Mouse (Mus musculus) intestine, postnatal 0 days (tissue): ENCODE results near the gene Pde4b. TPM values are rescaled to one million over a fixed set of nuclear protein-coding genes. Genes with fewer than 3 reads are reported as not detected.
"Not testable (repeated sequence)": the region's sequence is repeated elsewhere in the genome, so short reads cannot be mapped to it uniquely, and the experiment has no call there.

Experiments
- ATAC-seq: fragments of 200-750 bp; cut with Nextera tagmentation; 2 replicates; pipeline ENCODE4 v1.8.0; 2017; ENCODE audit warnings: mild to moderate bottlenecking, moderate TSS enrichment, moderate library complexity
- H3K27ac ChIP-seq: fragments of 300-500 bp; sonication (generic); 2 replicates; pipeline ENCODE4 v1.5.1; 2014; ENCODE audit warnings: mild to moderate bottlenecking, low read depth, low read length, moderate library complexity
- H3K27me3 ChIP-seq: fragments of 300-500 bp; sonication (generic); replicated peaks from 2 replicates; pipeline ENCODE4 v1.6.1; 2014; ENCODE audit warnings: low read length, mixed read lengths; ENCODE audit not compliant: control insufficient read depth, insufficient read depth
- H3K36me3 ChIP-seq: fragments of 300-500 bp; sonication (generic); 2 replicates; pipeline ENCODE4 v1.6.1; 2014; ENCODE audit warnings: mild to moderate bottlenecking, moderate library complexity; ENCODE audit not compliant: control insufficient read depth, insufficient read depth
- H3K4me1 ChIP-seq: fragments of 300-500 bp; sonication (generic); replicated peaks from 2 replicates; pipeline ENCODE4 v1.6.1; 2014; ENCODE audit warnings: antibody characterized with exemption, low read length, mixed read lengths; ENCODE audit not compliant: control insufficient read depth, insufficient read depth
- H3K4me2 ChIP-seq: fragments of 300-500 bp; sonication (generic); replicated peaks from 2 replicates; pipeline ENCODE4 v1.6.1; 2014; ENCODE audit warnings: low read depth, mild to moderate bottlenecking, moderate library complexity
- H3K4me3 ChIP-seq: fragments of 300-500 bp; sonication (generic); 2 replicates; pipeline ENCODE4 v1.5.1; 2014; ENCODE audit warnings: low read depth, low read length
- H3K9ac ChIP-seq: fragments of 300-500 bp; sonication (generic); 2 replicates; pipeline ENCODE4 v1.6.1; 2014; ENCODE audit warnings: mild to moderate bottlenecking, low read depth, low read length
- H3K9me3 ChIP-seq: fragments of 300-500 bp; sonication (generic); 2 replicates; pipeline ENCODE4 v1.6.1; 2016; ENCODE audit warnings: mixed run types; ENCODE audit not compliant: control insufficient read depth
- CTCF ChIP-seq: sonication (generic); IDR thresholded peaks from 2 replicates; pipeline ENCODE4 v1.5.1; 2016; ENCODE audit warnings: low read depth, mild to moderate bottlenecking, control low read depth, antibody characterized with exemption, moderate library complexity
- WGBS: fragments of 180-500 bp; shearing (Covaris S2); extraction: QIAGEN DNeasy Blood & Tissue Kit; methylation state at CpG from one replicate; pipeline ENCODE4 v1.1.7; 2014; 5-methylcytosine and 5-hydroxymethylcytosine counted together
- polyA plus RNA-seq: library from polyadenylated mRNA; unstranded; fragments of >200 nt; fragmentation: Nextera tagmentation; extraction: Ambion mirVana; gene quantifications from 2 replicates; pipeline ENCODE4 v1.2.1, GENCODE M21; 2015

Pde4b gene
- polyA plus RNA-seq, 1 experiment from 2014 or later: 6.9 TPM

GRCm38 (mm10) chr4:102492911-102493310, 405.6 kb downstream of the Pde4b start:
- no peak overlapping the region for H3K9ac ChIP-seq
- no peaks in the 10 kb centered on the region for H3K36me3 ChIP-seq
- 91% methylated on average over 5 of the region's 5 CpGs for WGBS
- no peak overlapping the region for H3K27ac ChIP-seq
- no peaks in the 10 kb centered on the region for H3K4me1 ChIP-seq
- H3K9me3 ChIP-seq: no peaks in the 10 kb centered on the region
- H3K27me3 ChIP-seq: no peaks in the 10 kb centered on the region
- no peak overlapping the region for H3K4me2 ChIP-seq
- no peak for TF ChIP-seq CTCF
- no peak for ATAC-seq
- no peak overlapping the region for H3K4me3 ChIP-seq

- H3K9ac ChIP-seq: no peak overlapping the region
- H3K9me3 ChIP-seq: no peaks in the 10 kb centered on the region
- no peak overlapping the region for H3K4me2 ChIP-seq
- H3K27ac ChIP-seq: no peak overlapping the region
- no peaks in the 10 kb centered on the region for H3K36me3 ChIP-seq
- H3K4me3 ChIP-seq: no peak overlapping the region
- H3K27me3 ChIP-seq: no peaks in the 10 kb centered on the region
- peak; percentile 93 for TF ChIP-seq CTCF
- 48% methylated on average over 4 of the region's 4 CpGs for WGBS
- no peak for ATAC-seq
- H3K4me1 ChIP-seq: no peaks in the 10 kb centered on the region
Measured at GRCm38 (mm10) chr4:102493342-102494128, 406.2 kb downstream of the Pde4b start.

GRCm38 (mm10) chr4:102494203-102494602, 406.9 kb downstream of the Pde4b start:
- not testable (repeated sequence) for ATAC-seq

GRCm38 (mm10) chr4:102495001-102495400, 407.7 kb downstream of the Pde4b start:
- no peak overlapping the region for H3K4me2 ChIP-seq
- no peaks in the 10 kb centered on the region for H3K27me3 ChIP-seq
- H3K9me3 ChIP-seq: no peaks in the 10 kb centered on the region
- no peaks in the 10 kb centered on the region for H3K4me1 ChIP-seq
- no peak for TF ChIP-seq CTCF
- no peak overlapping the region for H3K9ac ChIP-seq
- H3K36me3 ChIP-seq: no peaks in the 10 kb centered on the region
- WGBS: 71% methylated on average over 5 of the region's 5 CpGs
- no peak for ATAC-seq
- no peak overlapping the region for H3K4me3 ChIP-seq
- no peak overlapping the region for H3K27ac ChIP-seq

More at GRCm38 (mm10) chr4:102494203-102494602, 406.9 kb downstream of the Pde4b start:
- WGBS: 92% methylated on average over 10 of the region's 10 CpGs
- not testable (repeated sequence) for H3K27ac ChIP-seq, H3K9me3 ChIP-seq, H3K27me3 ChIP-seq, H3K9ac ChIP-seq, H3K4me3 ChIP-seq, H3K36me3 ChIP-seq, H3K4me1 ChIP-seq, H3K4me2 ChIP-seq

- H3K4me1 ChIP-seq: no peaks in the 10 kb centered on the region
- ATAC-seq: no peak
- 52% methylated on average over 5 of the region's 5 CpGs for WGBS
- no peaks in the 10 kb centered on the region for H3K9me3 ChIP-seq
- H3K4me3 ChIP-seq: no peak overlapping the region
- H3K4me2 ChIP-seq: no peak overlapping the region
- H3K36me3 ChIP-seq: no peaks in the 10 kb centered on the region
- H3K27ac ChIP-seq: no peak overlapping the region
- H3K9ac ChIP-seq: no peak overlapping the region
- TF ChIP-seq CTCF: no peak
- H3K27me3 ChIP-seq: no peaks in the 10 kb centered on the region
Measured at GRCm38 (mm10) chr4:102495474-102495873, 408.1 kb downstream of the Pde4b start.

- H3K27me3 ChIP-seq: no peaks in the 10 kb centered on the region
- ATAC-seq: no peak
- H3K4me2 ChIP-seq: no peak overlapping the region
- H3K27ac ChIP-seq: no peak overlapping the region
- H3K9me3 ChIP-seq: no peaks in the 10 kb centered on the region
- no peaks in the 10 kb centered on the region for H3K4me1 ChIP-seq
- H3K36me3 ChIP-seq: no peaks in the 10 kb centered on the region
- WGBS: 84% methylated on average over 20 of the region's 20 CpGs
- no peak overlapping the region for H3K9ac ChIP-seq
- TF ChIP-seq CTCF: no peak
- H3K4me3 ChIP-seq: no peak overlapping the region
Measured at GRCm38 (mm10) chr4:102496269-102497177, 409.2 kb downstream of the Pde4b start.
